Mouse (Mus musculus) heart, postnatal 0 days (tissue): ENCODE measurements around the gene Fat1.

ENCODE experiments used
- CTCF ChIP-seq: IDR thresholded peaks from 2 replicates; pipeline ENCODE4 v1.5.1; 2016; ENCODE audit warnings: antibody characterized with exemption, control low read depth, low read depth
- EP300 ChIP-seq: IDR thresholded peaks from 2 replicates; pipeline ENCODE4 v1.6.1; 2016; ENCODE audit warnings: antibody characterized with exemption, low read depth

- no peak for TF ChIP-seq CTCF
- TF ChIP-seq EP300 = no peak
These were observed 58.1 kb downstream of the Fat1 start for GRCm38 (mm10) chr8:44993376-44993775.
